ENCODE assay signal across 8 mouse cellular contexts in the genomic region with DNA sequence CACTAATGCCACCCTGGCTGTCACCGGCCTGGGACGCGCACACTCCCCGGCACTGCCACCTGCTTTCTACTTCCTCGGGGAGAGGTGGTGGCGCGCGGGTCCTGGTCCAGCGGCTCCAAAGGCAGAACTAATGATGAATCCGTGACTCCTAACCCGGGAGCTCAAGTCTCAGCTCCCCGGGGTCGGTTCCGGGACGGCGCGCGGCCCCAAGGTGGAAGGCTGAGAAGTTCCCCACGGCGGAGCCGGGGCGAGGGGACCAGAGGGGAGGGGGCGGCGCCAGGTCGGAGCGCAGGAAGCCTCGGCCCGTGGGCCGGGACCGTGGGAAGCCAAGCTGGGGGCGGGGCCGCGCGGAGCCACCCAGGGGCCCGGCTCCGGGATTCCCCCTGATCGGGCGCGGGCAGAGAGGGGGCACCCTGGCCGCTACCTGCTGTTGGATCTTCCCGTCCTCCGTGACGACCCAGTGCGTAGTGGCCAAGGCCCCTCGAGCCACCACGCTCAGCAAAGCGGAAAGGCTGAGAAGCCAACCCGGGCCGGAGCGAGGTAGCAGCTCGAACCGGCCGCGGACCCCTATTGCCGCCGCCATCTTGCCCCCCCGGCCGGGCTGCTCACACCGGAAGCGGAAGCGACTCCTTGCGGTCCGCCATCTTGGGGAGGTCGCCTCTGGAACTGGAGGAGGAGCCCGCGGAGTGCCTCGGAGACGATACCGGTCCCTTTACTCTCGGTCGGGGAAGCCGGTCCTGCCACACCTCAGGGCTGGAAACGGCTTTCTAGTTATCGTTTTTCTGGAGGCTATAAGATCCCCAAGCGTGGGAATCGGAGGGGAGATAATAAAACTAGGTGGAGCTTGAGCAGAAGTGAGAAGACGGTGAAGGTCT. TPM values are rescaled to one million over a fixed set of nuclear protein-coding genes. Genes with fewer than 3 reads are reported as not detected.
DNase-seq lines count a peak whose midpoint lies in the region; ATAC-seq lines count a peak whose summit lies in the region.

Gene Ttc17 (minus strand): TSS at position 607 of the 875 bp plus-strand sequence.

- peak within 1 kb of the TSS; percentile 83 to 86 for H3K27ac ChIP-seq in heart, embryonic 14.5 days (replicated peaks in 1 of 2; ENCODE audit: control insufficient read depth in 1 of 2, insufficient read depth in 1 of 2, low read depth in 2 of 2, low read length in 2 of 2)
- peak within 1 kb of the TSS; percentile 79 for H3K27ac ChIP-seq in liver, embryonic 13.5 days
- H3K27ac ChIP-seq in stomach, embryonic 16.5 days (ENCODE audit: low read length): peak within 1 kb of the TSS; percentile 74

- H3K9ac ChIP-seq in heart, embryonic 14.5 days (ENCODE audit: low read length): peak within 1 kb of the TSS; percentile 91
- H3K9ac ChIP-seq in liver, embryonic 13.5 days: peak within 1 kb of the TSS; percentile 93
- peak within 1 kb of the TSS; percentile 91 for H3K9ac ChIP-seq in stomach, embryonic 16.5 days (ENCODE audit: low read length)

- H3K4me1 ChIP-seq in heart, embryonic 14.5 days (ENCODE audit: control insufficient read depth in 2 of 2, insufficient read depth in 2 of 2, low read length in 2 of 2): peaks cover 5 to 23% of the 10 kb centered on the region in 2 experiments
- peaks cover 43% of the 10 kb centered on the region for H3K4me1 ChIP-seq in liver, embryonic 13.5 days (replicated peaks)
- H3K4me1 ChIP-seq in stomach, embryonic 16.5 days (ENCODE audit: control insufficient read depth, insufficient read depth, low read length): peaks cover 12% of the 10 kb centered on the region; the same call in 1 of the 2 replicates

- H3K9me3 ChIP-seq in heart, embryonic 14.5 days (ENCODE audit: control insufficient read depth, low read length): no peaks in the 10 kb centered on the region
- H3K9me3 ChIP-seq in liver, embryonic 13.5 days (replicated peaks): no peaks in the 10 kb centered on the region
- no peaks in the 10 kb centered on the region for H3K9me3 ChIP-seq in stomach, embryonic 16.5 days (replicated peaks; ENCODE audit: control insufficient read depth, low read length)

- H3K4me3 ChIP-seq in heart, embryonic 14.5 days (ENCODE audit: control insufficient read depth in 1 of 2, insufficient read depth in 1 of 2, low read depth in 1 of 2, low read length in 2 of 2): peak within 1 kb of the TSS; percentile 69 to 98
- peak within 1 kb of the TSS; percentile 96 for H3K4me3 ChIP-seq in liver, embryonic 13.5 days (replicated peaks)
- peak within 1 kb of the TSS; percentile 96 for H3K4me3 ChIP-seq in stomach, embryonic 16.5 days (replicated peaks; ENCODE audit: low read length)

- peak; percentile 91 for ATAC-seq in CD4-positive, CD25-positive, alpha-beta regulatory T cell, adult 4 months
- peak; percentile 94 for ATAC-seq in heart, embryonic 14.5 days (ENCODE audit: insufficient number of reproducible peaks, insufficient read depth, low FRiP score, low read depth)
- peak; percentile 99 for ATAC-seq in liver, embryonic 13.5 days (ENCODE audit: low read depth)
- peak; percentile 96 for ATAC-seq in stomach, embryonic 16.5 days (ENCODE audit: insufficient read depth, low FRiP score)

- WGBS in heart, embryonic 14.5 days: 1% methylated on average over 77 of the region's 77 CpGs
- under 1% methylated on average over 68 of the region's 77 CpGs for WGBS in liver, embryonic 13.5 days (ENCODE audit: insufficient replicate concordance)
- under 1% methylated on average over 72 of the region's 77 CpGs for whole genome bisulfite sequencing in stomach, embryonic 16.5 days

- H3K4me2 ChIP-seq in heart, embryonic 14.5 days (ENCODE audit: low read length): peak within 1 kb of the TSS; percentile 86
- peak within 1 kb of the TSS; percentile 86 for H3K4me2 ChIP-seq in liver, embryonic 13.5 days
- H3K4me2 ChIP-seq in stomach, embryonic 16.5 days (ENCODE audit: low read depth, low read length): peak within 1 kb of the TSS; percentile 86

- peak; percentile 81 for DNase-seq in c-Kit-negative CD71-positive TER-119-positive erythroid progenitor cells, embryonic 14.5 days (ENCODE audit: low read depth, low spot score)
- DNase-seq in fibroblast of lung, adult 2 months (ENCODE audit: low read depth): peak; percentile 65
- peak; percentile 93 for DNase-seq in kidney, postnatal 14 days
- peak; percentile 87 for DNase-seq in liver, embryonic 13.5 days
- peak; percentile 93 for DNase-seq in neural tube, embryonic 10.5 days (ENCODE audit: extremely low spot score, low spot score)

- peaks cover 13% of the 10 kb centered on the region for H3K36me3 ChIP-seq in heart, embryonic 14.5 days (ENCODE audit: control insufficient read depth, insufficient read depth, low read length)
- peaks cover 11% of the 10 kb centered on the region for H3K36me3 ChIP-seq in liver, embryonic 13.5 days
- no peaks in the 10 kb centered on the region for H3K36me3 ChIP-seq in stomach, embryonic 16.5 days (ENCODE audit: control insufficient read depth, insufficient read depth, low read length)

- H3K27me3 ChIP-seq in heart, embryonic 14.5 days (ENCODE audit: control insufficient read depth, insufficient read depth, low read length): no peaks in the 10 kb centered on the region
- H3K27me3 ChIP-seq in liver, embryonic 13.5 days: no peaks in the 10 kb centered on the region
- H3K27me3 ChIP-seq in stomach, embryonic 16.5 days (ENCODE audit: control insufficient read depth, insufficient read depth, low read length): no peaks in the 10 kb centered on the region

RNA-seq across cellular contexts. Expression of gene Ttc17, which starts in this region (rescaled TPM):
- polyA plus RNA-seq in CD4-positive, CD25-positive, alpha-beta regulatory T cell, adult 4 months (2017; shearing (Covaris generic)): 10 to 100 TPM; 43.6 to 68.9 TPM
- polyA plus RNA-seq in heart, embryonic 14.5 days (2014; fragmentation: Nextera tagmentation; extraction: Ambion mirVana): 18.6 and 19.0 TPM in 2 replicates
- 5.5 and 6.1 TPM in 2 replicates for polyA plus RNA-seq in liver, embryonic 13.5 days (2015; fragmentation: Nextera tagmentation; extraction: Ambion mirVana)
- polyA plus RNA-seq in stomach, embryonic 16.5 days (2015; fragmentation: Nextera tagmentation; extraction: Ambion mirVana): 19.7 and 20.1 TPM in 2 replicates

Comparison
In these comparisons a context has a peak if more than half of its experiments do, and no peak if none do; other contexts are left out.
1. Peak in every context shown above with its lines: DNase-seq, ATAC-seq, H3K4me3 ChIP-seq and H3K27ac ChIP-seq.